Mouse (Mus musculus) liver, embryonic 14.5 days (tissue): ENCODE data around the gene Rita1.

Source experiments
- CTCF ChIP-seq: IDR thresholded peaks from 2 replicates; pipeline ENCODE4 v1.5.1; 2016; ENCODE audit warnings: antibody characterized with exemption, low read depth, control low read depth
- EP300 ChIP-seq: IDR thresholded peaks from 2 replicates; pipeline ENCODE4 v1.6.1; 2016; ENCODE audit warnings: antibody characterized with exemption, low read depth

DNA sequence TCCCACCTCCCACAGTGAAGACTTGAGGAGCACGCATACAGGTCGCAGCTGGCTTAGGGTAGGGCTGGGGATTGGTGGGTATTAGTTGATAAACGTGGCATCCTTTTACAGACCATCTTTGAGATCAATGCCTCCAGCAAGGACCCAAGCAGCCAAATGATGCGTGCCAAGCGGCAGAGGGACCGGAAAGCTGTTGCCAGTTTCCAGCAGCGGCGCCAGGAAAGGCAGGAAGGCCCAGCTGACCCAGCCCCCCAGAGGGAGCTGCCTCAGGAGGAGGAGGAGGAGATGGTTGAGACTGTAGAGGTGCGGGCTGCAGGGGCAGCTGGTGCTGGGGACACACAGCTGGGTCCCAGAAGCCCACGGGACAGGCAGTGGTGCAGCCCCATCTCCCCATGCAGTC lies 12.0 kb upstream of the Rita1 start:
- TF ChIP-seq EP300 (no peak), CTCF (no peak)
